Mouse (Mus musculus): ENCODE measurements around the gene Nos1. TPM values are rescaled to one million over a fixed set of nuclear protein-coding genes. Genes with fewer than 3 reads are reported as not detected.

Nos1 gene
- total RNA-seq, 2 experiments from 2014 or later: 0.09 TPM; not detected in 1

DNA sequence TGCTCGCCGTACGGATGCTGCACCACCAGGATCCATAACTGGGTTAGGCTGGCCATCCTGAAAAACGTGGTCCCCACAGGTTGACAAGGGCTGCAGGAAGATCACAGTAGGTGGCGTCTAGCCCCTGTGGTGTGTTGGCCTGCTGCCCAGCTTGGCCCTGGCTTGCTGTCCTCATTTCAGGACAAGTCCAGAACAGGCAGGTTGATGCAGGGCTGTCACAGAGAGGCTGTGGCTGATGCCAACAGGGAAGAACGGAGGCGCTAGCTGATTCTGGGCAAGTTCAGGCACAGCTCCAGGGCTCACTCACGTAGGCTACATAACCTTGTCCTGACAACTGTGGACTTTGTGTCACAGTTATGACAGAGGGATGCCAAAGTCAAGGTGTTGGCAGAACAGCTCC lies 108.7 kb downstream of the Nos1 start:
- ATAC-seq (replicated peaks; ENCODE audit: low FRiP score, poor library complexity, severe bottlenecking): no peak

DNA sequence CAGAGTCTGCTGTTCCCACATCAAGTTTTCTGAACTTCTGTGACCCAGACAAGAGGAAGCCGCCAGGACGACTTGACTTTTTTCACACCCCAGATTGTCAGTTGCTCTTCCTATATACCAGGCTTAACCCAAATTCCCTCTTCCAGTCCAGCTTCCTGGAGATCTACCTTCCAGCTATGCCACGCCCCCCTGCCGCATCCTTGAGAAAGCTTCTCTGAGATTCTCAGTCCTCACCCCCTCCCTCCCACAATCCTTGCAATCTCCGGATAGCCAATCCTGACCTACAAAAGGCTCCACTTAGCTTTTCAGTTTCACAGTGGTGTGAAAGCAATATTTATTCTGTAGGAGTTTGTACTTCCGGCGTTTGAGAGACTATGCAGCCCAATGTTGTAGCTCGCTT lies 110.0 kb downstream of the Nos1 start:
- no peak for ATAC-seq (replicated peaks; ENCODE audit: low FRiP score, poor library complexity, severe bottlenecking)

DNA sequence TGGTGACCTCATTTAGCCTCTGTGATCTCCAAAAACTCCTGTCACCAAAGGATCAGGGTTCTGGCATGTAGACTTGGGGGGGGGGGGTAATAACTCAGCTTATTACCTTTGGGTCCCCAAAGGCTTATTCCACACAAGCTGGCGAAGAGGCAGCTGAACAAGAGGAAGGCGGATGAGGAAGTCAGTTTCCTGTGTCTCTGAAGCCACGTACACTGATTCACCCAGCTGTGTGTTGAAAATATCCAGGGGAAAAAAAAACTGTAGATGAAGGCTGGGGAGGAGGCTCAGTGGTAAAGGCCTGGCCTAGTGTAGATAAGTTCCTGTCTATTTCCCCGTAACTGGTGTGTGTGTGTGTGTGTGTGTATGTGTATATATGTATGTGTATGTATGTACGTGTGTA lies 110.7 kb downstream of the Nos1 start:
- ATAC-seq (replicated peaks; ENCODE audit: low FRiP score, poor library complexity, severe bottlenecking): no peak

DNA sequence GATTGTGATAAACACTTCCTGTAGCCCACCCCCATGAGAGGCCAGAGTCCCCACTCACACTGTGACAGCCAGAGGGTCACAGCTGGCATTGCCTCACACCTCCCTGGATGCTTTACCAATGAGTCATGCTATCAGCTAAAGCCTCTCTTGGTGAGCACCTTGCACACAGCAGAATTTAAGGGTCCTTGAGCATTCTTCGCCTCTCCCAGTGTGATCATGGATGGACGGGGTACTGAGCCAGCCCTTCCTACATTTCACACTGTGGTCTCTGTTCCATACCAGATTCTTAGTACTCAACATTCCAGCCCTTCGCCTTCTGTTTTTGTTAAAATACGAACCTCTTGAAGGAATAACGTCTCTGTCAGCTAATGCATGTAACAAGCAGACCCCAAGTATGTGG lies 113.2 kb downstream of the Nos1 start:
- no peak for ATAC-seq (replicated peaks; ENCODE audit: low FRiP score, poor library complexity, severe bottlenecking)

DNA sequence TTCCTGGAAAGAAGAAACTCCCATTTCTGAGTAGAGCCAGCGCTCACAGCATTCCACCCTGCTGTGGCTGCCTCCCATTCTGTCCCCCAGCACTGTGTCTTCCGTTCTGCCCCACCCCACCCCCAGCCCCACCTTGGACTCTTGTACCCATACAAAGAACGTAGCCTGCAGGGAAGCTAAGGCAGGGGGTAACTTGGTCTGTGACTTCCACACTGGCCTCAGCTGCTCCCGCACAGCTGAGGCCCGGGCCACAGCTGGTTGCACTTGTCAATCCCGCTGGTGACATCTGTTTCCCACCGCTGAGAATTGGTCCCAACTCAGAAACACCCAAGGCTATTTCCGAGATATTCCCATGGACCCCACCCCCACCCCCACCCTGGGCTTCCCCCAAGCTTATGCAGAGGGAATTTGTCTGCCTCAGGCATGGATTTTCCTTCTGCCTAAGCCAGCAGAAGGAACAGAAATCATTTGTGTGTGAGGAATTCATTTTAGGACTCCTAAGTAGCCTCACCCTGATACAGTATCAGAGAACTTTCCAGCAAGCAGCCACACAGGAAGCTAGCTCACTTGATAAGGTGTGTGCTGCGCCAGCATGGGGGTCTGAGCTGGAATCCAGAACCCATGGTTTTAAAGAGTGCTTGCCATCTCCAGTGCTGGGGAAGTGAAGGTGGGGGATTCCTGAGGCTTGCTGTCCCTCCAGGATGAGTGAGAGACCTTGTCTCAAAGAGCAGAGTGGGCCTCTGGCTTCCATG lies 117.4 kb downstream of the Nos1 start:
- ATAC-seq (replicated peaks; ENCODE audit: low FRiP score, poor library complexity, severe bottlenecking): no peak

DNA sequence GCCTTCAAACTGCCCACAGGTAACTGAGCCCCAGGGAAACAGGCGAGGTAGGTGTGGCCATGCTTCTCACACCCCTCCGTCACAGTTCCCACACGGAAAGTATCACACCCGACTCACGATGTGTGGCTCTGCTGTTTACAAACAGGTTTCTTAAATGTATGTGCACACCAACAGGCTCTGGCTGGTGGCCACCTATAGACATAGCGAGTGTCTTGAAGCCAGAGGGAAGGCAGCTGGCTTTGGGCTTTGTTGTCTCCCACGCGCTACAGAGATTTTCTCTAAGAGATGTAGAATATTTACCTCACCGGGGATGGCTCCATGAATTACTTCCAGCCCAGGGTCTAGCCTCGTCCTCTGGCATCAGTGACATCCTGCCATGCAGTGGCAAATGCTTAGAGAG lies 118.5 kb downstream of the Nos1 start:
- ATAC-seq (replicated peaks; ENCODE audit: low FRiP score, poor library complexity, severe bottlenecking): no peak

DNA sequence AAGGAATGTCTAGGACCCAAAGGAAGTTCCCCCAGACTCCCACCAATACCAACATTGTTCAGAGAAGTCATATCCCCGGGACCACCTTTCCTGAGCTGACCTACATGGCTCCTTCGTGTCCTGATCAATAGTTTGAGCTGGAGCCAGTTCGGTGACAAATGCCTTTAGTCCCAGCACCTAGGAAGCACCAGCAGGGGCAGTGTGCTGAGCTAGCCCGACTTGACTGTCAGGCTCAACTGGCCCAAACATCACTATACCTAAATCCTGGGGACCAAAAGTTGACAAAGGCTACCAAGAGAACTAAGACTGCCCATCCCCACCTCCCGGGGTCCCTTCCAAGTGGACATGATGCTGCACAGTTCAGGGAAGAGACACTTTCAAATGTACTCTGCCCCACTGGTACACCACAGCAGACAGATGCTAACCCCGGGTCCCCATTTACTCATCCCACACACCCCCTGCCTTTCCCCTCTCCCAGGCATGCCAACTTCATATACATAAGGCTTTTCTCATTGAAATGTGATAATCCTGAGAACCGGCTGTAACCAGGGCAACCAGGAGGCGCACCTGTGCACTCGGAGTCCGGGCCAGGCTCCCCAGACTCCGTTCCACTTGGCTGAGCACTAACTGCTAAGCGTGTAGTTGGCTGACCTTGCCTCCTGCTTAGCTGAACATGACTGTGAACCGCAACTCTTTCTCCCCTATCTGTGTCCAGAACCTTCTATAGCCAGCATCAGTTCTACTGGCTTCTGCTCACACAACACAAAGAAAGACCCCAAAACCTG lies 120.3 kb downstream of the Nos1 start:
- no peak for ATAC-seq (replicated peaks; ENCODE audit: low FRiP score, poor library complexity, severe bottlenecking)

DNA sequence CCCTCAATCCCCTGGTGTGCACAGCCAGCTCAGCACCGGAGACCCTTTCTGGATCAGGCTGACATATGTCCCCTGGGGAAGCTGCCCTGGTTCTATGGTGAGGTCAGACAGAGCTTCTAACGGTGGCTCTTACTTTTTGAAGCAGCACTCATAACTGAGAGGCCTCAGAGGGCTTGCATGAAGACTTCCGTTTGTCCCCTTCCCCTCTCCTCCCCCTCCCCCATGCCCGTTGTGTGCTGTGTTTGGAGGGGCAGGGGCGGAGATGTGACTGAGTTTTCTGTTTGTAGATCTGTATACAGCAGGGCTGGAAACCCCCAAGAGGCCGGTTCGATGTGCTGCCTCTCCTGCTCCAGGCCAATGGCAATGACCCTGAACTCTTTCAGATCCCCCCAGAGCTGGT lies 122.7 kb downstream of the Nos1 start:
- no peak for ATAC-seq (replicated peaks; ENCODE audit: low FRiP score, poor library complexity, severe bottlenecking)

DNA sequence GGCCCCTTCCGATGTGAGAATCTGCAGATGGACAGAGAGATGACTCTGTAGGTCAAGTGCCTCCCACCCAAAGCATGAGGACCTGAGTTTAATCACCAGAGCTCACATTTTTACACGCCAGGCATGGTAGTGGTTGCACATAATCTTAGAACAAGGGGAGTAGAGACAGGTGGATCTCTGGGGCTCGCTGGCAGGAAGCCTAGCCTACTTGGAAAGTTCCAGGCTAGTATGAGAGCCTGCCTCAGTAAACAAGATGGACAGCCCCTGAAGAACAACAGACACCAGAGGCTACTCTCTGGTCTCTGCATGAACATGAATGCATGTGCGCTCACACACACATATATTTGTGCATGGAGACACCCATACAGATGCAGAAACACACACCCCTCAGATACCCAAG lies 124.9 kb downstream of the Nos1 start:
- no peak for ATAC-seq (replicated peaks; ENCODE audit: low FRiP score, poor library complexity, severe bottlenecking)

DNA sequence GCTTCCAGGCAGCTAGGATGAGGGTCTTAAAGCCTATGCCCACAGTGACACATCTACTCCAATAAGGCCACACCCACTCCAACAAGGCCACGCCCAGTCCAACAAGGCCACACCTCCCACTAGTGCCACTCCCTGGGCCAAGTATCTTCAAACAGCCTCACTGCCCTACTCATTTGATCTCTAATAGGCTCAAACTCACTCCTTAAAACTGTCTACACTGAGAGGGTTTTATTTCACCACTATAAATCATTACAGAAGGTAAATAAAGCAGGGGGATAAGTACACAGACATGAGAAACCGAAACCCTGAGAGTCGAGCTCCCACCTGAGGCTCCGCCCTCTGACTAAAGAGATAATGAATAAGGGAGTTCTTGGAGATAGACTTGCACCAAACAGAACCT lies 128.7 kb downstream of the Nos1 start:
- no peak for ATAC-seq (replicated peaks; ENCODE audit: low FRiP score, poor library complexity, severe bottlenecking)

DNA sequence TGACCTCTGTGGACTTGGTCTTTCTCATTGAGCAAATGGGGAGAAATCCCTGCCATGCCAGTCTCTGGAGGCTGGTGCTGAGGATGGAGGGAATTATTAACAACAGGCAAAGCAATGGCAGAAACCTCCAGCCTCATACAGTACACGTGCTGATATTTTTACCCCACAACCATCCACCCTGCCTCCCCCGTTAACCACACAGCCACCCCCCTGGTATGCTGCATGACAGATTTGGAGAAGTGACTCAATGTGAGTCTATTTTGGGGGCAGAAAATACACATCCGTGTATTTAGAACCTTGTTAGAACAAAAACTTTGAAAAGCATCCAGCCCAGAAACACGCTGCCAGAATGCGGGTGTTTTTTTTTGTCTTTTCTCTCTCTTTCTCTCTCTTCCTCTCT lies 135.5 kb downstream of the Nos1 start:
- no peak for ATAC-seq (replicated peaks; ENCODE audit: low FRiP score, poor library complexity, severe bottlenecking)

DNA sequence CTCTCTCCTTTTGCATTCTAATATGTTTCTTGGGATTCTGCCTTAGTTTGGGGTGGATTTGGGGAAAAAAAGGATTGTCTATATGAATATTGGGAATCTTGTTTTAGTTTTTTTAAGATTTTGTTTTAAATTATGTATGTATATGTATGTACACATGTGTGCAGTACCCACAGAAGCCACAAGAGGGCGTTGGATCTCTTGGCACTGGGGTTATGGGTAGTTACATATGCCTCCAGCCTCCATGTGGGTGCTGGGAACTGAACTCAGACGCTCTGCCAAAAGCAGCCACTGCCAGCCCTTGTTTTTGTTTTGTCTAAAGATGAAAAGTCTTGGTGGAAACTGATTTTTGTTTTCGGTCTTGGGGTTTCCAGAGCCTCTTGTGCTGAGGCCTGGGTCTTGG lies 136.1 kb downstream of the Nos1 start:
- no peak for ATAC-seq (replicated peaks; ENCODE audit: low FRiP score, poor library complexity, severe bottlenecking)

DNA sequence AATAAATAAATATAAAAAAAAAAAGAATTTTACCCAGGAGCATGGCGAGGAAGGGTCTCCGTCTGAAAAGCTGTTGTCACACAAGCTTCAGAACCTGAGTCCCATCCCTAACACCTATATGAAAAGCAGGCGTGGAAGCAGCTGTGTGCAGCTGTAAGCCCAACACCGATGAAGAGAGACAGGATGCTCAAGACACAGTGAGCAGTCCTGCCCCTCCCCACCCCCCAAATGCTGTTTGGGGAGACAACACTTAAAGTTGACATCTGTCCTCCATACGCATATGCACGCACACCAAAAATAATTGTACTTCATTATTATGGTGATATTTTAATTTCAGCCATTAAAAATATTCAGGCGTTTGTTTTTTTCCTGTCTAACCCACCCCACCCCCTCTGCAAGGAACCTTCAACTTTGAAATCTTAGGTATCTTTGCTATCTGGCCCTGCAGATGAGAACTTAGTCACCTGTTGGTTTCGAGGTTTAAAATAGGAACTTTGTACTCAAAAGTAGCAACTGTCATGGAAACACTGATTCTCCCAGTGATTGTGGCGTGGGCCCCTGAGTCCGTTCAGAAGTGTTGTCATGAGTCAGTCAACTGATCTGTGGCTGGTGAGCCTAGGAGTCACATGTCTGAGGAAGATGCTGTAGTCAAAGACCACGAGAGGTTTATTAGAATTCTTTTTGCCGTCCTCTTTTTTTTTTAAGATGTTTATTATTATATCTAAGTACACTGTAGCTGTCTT lies 141.1 kb downstream of the Nos1 start:
- no peak for ATAC-seq (replicated peaks; ENCODE audit: low FRiP score, poor library complexity, severe bottlenecking)

DNA sequence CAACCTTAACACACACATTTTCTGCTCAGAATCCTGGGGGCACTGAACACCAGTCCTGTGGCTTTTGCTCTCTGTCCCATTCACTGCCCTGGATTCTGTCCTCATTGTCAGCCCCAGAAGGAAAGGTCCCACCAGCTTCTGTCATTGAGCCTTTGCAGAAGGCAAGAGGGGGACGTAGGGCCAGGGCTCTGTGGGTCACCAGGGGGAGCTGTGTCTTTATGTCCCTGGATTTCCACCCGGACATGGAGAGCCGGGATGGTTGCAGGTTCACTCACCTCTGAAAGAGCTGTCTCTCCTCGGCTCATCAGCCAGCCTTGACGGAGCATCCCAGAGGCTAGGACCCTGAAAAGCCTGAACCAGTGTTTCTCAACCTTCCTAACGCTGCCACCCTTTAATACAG lies 142.9 kb downstream of the Nos1 start:
- no peak for ATAC-seq (replicated peaks; ENCODE audit: low FRiP score, poor library complexity, severe bottlenecking)

DNA sequence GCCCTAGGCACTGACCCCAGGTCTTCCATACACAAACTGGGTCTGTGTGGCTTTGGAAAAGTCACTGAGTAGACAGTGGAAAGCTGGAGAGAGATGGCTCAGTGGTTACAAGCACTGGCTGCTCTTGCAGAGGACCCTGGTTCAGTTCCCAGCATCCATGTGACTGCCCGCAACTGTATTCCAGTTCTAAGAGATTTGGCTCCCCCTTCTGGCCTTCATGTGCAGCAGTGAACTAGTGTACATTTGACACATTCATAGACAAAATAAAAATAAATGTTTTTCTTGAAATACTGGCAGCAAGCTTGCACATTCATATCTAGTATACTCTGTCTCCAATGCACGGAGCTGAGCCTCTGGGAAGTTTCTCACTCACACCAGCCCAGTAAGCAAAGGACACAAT lies 147.7 kb downstream of the Nos1 start:
- no peak for ATAC-seq (replicated peaks; ENCODE audit: low FRiP score, poor library complexity, severe bottlenecking)

DNA sequence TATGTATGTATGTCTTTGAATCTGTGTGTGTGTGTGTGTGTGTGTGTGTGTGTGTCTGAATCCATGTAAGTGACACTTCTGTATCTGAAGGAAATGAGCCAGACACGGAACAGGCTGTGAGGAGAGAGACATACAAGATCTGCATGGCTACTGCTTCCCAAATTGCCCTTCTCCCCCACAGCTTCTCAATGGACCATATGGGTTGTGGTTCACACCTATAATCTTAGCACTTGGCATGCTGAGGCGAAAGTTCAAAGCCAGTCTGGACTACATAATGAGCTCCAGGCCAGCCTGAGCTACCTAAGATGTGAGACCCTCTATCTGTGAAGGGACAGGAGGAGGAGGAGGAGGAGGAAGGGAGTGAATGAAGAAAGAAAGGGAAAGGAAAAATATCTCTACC lies 151.4 kb downstream of the Nos1 start:
- ATAC-seq (replicated peaks; ENCODE audit: low FRiP score, poor library complexity, severe bottlenecking): no peak

DNA sequence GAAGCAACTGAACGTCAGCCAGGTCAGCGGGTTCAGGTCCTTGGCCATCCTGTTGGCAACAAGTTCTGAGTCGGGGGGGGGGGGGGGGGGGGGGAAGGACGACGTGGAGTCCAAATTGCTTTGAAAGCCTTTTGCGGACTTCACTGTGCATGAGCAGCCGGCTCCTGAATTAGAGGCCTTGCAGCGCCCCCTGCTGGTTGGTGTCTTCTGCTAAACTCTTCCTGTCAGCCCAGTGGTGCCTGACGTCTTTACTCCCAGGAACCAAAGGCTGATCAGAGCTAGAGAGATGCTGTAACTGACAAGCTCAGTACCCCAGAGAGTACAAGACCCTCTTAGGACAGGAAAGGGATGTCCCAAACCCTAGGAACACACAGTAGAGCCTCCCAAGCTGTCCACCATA lies 152.0 kb downstream of the Nos1 start:
- 0 out of 2 replicates have a peak, but pooled peaks have one; percentile 20 for ATAC-seq (replicated peaks; ENCODE audit: low FRiP score, poor library complexity, severe bottlenecking)

DNA sequence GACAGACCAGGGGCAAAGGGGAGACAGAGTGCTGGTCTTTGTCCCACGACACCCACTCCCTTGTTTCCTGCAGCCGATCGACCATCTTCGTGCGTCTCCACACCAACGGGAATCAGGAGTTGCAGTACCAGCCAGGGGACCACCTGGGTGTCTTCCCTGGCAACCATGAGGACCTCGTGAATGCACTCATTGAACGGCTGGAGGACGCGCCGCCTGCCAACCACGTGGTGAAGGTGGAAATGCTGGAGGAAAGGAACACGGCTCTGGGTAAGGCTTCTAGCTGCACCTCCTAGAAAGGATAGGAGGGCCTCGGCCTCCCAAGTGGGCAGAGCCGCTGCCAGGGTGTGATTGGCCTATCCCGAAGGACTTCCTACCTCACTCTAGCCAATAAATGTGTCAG lies 155.5 kb downstream of the Nos1 start:
- no peak for ATAC-seq (replicated peaks; ENCODE audit: low FRiP score, poor library complexity, severe bottlenecking)

DNA sequence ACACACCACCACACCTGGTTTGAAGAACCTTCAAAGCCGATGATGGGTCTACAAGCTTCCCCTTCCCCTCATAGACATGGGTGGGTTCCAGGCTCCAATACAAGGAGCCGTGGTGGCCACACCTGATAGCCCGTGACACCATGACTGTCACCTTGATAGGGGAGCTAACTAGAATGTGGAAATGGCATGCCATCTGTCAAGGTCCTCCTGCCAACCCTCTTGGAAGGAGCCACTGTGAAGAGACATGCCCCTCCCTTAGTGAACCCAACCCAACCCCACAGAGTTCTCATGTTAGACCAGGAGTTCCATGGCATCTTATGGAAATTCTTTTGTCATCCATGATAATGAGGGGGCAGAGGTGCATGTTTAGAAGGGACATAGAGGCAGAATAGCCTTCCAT lies 156.4 kb downstream of the Nos1 start:
- no peak for ATAC-seq (replicated peaks; ENCODE audit: low FRiP score, poor library complexity, severe bottlenecking)

DNA sequence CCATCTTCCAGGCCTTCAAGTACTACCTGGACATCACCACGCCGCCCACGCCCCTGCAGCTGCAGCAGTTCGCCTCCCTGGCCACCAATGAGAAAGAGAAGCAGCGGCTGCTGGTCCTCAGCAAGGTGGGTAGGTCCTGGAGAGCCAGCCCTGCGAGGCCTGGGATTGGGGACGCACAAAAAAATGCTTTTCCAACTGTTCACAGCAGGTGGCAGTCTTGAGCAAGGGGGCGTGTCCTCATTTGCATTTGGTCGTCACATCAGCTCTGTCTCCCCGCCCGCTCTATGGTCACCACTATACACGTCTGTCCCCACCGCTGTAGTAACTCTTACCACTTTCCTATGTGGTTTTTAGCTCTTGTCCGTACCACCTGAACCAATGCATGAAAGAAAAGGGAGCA lies 157.3 kb downstream of the Nos1 start:
- peak; percentile 67; the same call in 1 of the 2 replicates for ATAC-seq (replicated peaks; ENCODE audit: low FRiP score, poor library complexity, severe bottlenecking)

DNA sequence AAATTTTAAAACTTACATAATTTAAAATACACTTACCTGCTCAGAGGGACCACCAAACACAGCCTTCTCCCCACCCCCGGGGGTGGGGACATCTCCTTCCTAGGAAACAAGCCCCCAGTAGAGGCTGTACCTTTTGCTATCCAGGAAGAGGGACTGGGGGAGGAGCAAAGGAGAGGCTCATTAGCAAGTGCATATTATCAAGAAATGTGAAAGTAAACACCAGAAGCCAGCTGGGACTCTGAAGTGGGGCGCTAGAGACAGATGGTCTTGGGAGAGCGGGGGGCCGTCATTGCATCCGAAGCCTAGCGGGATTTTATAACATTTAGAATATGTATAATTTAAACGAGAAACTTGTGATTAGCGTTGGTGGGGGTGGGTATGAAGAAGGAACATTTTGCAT lies 158.6 kb downstream of the Nos1 start:
- no peak for ATAC-seq (replicated peaks; ENCODE audit: low FRiP score, poor library complexity, severe bottlenecking)
